Mouse (Mus musculus) kidney, embryonic 14.5 days (tissue): ENCODE measurements around the gene Cgnl1. TPM values are rescaled to one million over a fixed set of nuclear protein-coding genes. Genes with fewer than 3 reads are reported as not detected.

Source experiments
- ATAC-seq: fragments of 200-750 bp; cut with Nextera tagmentation; 2 replicates; pipeline ENCODE4 v1.8.0; 2017; ENCODE audit warnings: moderate number of reproducible peaks, mild to moderate bottlenecking, moderate TSS enrichment, moderate library complexity; ENCODE audit not compliant: low FRiP score, low TSS enrichment
- H3K27ac ChIP-seq: fragments of 300-500 bp; sonication (generic); 2 replicates; pipeline ENCODE4 v1.5.1; 2014; ENCODE audit warnings: low read depth, mild to moderate bottlenecking, low read length, moderate library complexity, mixed read lengths
- H3K27me3 ChIP-seq: fragments of 300-500 bp; sonication (generic); 2 replicates; pipeline ENCODE4 v1.6.1; 2014; ENCODE audit warnings: mild to moderate bottlenecking, low read length; ENCODE audit not compliant: control insufficient read depth, insufficient read depth
- H3K36me3 ChIP-seq: fragments of 300-500 bp; sonication (generic); 2 replicates; pipeline ENCODE4 v1.6.1; 2014; ENCODE audit warnings: low read length, mixed read lengths; ENCODE audit not compliant: control insufficient read depth, insufficient read depth
- H3K4me1 ChIP-seq: fragments of 300-500 bp; sonication (generic); 2 replicates; pipeline ENCODE4 v1.6.1; 2014; ENCODE audit warnings: low read length, mixed read lengths; ENCODE audit not compliant: control insufficient read depth, insufficient read depth
- H3K4me2 ChIP-seq: fragments of 300-500 bp; sonication (generic); replicated peaks from 2 replicates; pipeline ENCODE4 v1.6.1; 2014; ENCODE audit warnings: low read depth, mild to moderate bottlenecking, low read length
- H3K4me3 ChIP-seq: fragments of 300-500 bp; sonication (generic); 2 replicates; pipeline ENCODE4 v1.5.1; 2014; ENCODE audit warnings: mild to moderate bottlenecking, low read length
- H3K9ac ChIP-seq: fragments of 300-500 bp; sonication (generic); 2 replicates; pipeline ENCODE4 v1.6.1; 2014; ENCODE audit warnings: low read depth, mild to moderate bottlenecking, low read length, moderate library complexity
- H3K9me3 ChIP-seq: fragments of 300-500 bp; sonication (generic); 2 replicates; pipeline ENCODE4 v1.6.1; 2016; ENCODE audit warnings: low read length; ENCODE audit not compliant: control insufficient read depth
- WGBS: fragments of 180-500 bp; shearing (Covaris S2); extraction: QIAGEN DNeasy Blood & Tissue Kit; methylation state at CpG from one replicate; pipeline ENCODE4 v1.1.7; 2014; 5-methylcytosine and 5-hydroxymethylcytosine counted together
- polyA plus RNA-seq: library from polyadenylated mRNA; unstranded; fragments of >200 nt; fragmentation: Nextera tagmentation; extraction: Ambion mirVana; gene quantifications from 2 replicates; pipeline ENCODE4 v1.2.1, GENCODE M21; 2014

Gene Cgnl1
- polyA plus RNA-seq, 1 experiment from 2014 or later = 24.2 TPM

DNA sequence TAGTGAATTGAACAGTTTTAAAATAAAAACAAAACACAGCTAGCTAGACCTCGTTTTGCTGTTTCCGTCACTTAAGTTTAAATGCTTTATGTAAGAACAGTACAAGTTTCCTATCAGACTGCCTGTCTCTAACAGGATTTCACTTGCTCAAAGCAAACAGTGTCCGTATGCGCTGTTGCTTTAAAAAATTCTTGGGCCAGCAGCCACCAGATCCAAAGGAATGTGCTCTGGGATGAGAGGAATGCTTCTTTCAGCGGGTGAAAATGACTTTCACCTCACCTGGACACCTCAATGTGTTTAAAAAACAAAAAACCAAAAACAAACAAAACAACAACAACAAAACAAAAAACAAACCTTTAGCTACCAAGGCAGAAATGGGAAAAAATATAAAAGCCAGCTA is 54.4 kb downstream of the Cgnl1 start:
- Histone ChIP-seq H3K4me3 (no peak overlapping the region), H3K9me3 (no peaks in the 10 kb centered on the region), H3K4me1 (no peaks in the 10 kb centered on the region), H3K4me2 (no peak overlapping the region), H3K27me3 (no peaks in the 10 kb centered on the region), H3K36me3 (peaks cover 27% of the 10 kb centered on the region), H3K9ac (no peak overlapping the region), H3K27ac (no peak overlapping the region)
- no peak for ATAC-seq
- WGBS = 63% methylated on average over 5 of the region's 5 CpGs

DNA sequence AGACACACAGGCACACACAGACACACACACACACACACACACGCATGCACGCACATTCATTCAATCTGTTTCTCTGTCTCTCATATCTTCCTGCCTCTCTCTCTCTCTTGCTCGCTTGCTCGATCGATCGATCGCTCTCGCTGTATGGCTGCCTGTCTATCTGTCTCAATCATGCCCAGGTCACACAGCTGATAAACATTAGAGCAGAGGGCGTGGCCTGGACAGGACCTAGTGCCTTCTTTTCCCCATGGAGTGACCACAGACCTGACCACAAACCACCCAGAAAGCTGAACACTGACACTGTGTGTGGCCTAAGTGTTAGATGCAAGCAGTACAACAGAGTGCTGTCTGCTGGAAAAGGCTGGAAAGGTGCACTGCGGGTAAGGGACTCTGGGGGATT is 60.6 kb downstream of the Cgnl1 start:
- Histone ChIP-seq H3K9me3 (no peaks in the 10 kb centered on the region), H3K4me2 (no peak overlapping the region), H3K4me3 (no peak overlapping the region), H3K4me1 (no peaks in the 10 kb centered on the region), H3K27me3 (no peaks in the 10 kb centered on the region), H3K27ac (no peak overlapping the region), H3K9ac (no peak overlapping the region), H3K36me3 (peaks cover 20% of the 10 kb centered on the region)
- no peak for ATAC-seq
- WGBS = 83% methylated on average over 10 of the region's 10 CpGs

DNA sequence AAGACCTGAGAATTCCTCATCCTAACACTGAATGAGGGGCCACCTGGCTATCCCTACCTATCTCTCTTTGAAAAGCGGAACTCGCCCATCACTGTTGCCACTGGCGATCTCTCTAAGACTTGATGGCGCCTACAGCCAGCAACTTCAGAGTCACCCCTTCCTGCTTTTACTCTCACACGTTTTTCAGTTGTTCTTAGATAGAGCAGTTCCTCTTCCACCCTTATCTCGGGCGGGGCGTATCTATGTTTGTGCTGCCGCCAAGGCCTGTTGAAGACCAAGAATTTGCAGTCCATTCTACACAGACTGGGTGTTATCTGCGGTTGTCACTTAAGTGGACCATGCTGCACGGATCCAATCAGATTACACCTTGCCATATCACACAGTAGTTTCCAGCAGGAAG is 62.2 kb downstream of the Cgnl1 start:
- Histone ChIP-seq H3K9ac (no peak overlapping the region), H3K9me3 (no peaks in the 10 kb centered on the region), H3K4me3 (no peak overlapping the region), H3K36me3 (peaks cover 7% of the 10 kb centered on the region), H3K4me1 (no peaks in the 10 kb centered on the region), H3K4me2 (no peak overlapping the region), H3K27me3 (no peaks in the 10 kb centered on the region), H3K27ac (no peak overlapping the region)
- no peak for ATAC-seq
- WGBS = 86% methylated on average over 11 of the region's 11 CpGs

DNA sequence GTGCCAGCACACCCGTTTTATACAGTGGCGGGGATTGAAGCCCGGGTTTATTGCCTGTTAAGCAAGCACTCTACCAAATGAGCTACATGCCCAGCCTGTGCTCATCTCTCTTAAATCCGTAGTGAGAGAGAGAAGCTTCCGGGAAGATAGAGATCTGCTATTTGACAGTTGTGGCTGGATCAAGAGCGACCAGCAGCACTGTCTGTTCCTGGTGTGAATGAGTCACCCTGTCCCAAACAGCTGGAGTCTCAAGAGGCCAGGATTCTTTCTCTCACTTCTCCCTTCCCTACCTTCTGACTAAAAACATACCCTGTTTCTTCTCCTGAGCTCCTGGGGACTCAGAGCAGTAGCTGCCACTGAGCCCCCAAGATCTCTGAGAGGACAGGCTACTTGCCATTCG is 63.4 kb downstream of the Cgnl1 start:
- ATAC-seq = no peak
- Histone ChIP-seq H3K4me3 (no peak overlapping the region), H3K27ac (no peak overlapping the region), H3K27me3 (no peaks in the 10 kb centered on the region), H3K4me2 (no peak overlapping the region), H3K36me3 (peaks cover 3% of the 10 kb centered on the region), H3K9ac (no peak overlapping the region), H3K9me3 (no peaks in the 10 kb centered on the region), H3K4me1 (no peaks in the 10 kb centered on the region)
- 91% methylated on average over 7 of the region's 7 CpGs for WGBS

DNA sequence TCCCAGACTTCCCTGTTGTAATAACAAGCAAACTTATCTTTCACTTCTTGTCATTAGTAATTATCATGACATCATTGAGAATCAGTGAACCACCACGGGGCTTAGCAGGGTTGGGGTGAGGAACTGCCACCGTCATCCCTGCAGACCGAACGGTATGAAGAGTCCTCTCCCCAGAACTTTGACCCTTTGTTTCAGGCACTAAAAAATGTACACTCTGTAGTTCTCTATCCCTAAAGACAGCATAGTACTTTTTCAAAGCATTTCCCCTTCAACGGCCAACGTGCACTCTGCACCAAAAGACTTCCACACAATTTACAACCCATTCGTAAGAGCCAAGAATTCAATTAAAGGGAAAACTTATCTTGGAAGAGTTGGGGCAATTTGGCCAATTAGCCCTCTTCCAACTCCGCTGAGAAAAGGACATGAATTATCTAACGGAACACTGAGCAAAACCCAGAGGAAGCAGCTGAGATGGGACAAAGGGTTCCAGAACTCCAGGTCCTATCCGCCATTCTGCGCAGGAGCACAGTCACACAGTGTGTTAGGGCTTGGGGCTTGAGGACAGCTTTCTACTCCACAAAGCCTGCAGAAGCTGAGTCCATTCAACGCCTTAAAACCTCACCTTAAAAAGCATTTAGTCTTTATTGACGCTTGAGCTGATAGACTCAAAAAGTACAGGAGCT is 66.9 kb downstream of the Cgnl1 start:
- Histone ChIP-seq H3K4me3 (no peak overlapping the region), H3K4me2 (no peak overlapping the region)
- no peak for ATAC-seq

DNA sequence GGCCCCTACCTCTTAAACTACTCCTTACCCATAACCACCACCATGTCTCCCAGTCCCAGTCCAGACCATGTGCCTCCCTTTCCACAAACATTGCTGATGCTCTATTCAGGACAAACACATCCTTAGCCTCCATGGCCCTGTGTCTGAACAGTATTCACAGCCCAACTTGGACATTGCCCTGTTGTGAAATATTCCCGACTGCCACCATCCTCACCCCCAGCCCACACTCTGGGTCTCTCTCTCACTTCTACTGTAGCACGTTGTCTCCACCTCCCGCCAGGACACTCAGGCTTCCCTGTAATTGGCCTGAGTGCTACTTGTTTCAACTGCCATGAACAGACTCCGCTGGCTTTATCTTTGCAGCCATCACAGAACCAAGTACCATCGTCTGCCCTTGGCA is 72.3 kb downstream of the Cgnl1 start:
- H3K27me3 ChIP-seq = no peaks in the 10 kb centered on the region
- peaks cover 6% of the 10 kb centered on the region; the same call in 1 of the 2 replicates for H3K36me3 ChIP-seq
- H3K4me1 ChIP-seq = 0 out of 2 replicates have a peak, but pooled peaks cover 5% of the 10 kb centered on the region
- no peaks in the 10 kb centered on the region for H3K9me3 ChIP-seq
- 95% methylated on average over 5 of the region's 5 CpGs for WGBS
- H3K4me3 ChIP-seq = no peak overlapping the region
- no peak overlapping the region for H3K4me2 ChIP-seq
- no peak for ATAC-seq
- no peak overlapping the region for H3K9ac ChIP-seq
- H3K27ac ChIP-seq = no peak overlapping the region

More for the DNA sequence above, 66.9 kb downstream of the Cgnl1 start:
- WGBS = 57% methylated on average over 13 of the region's 13 CpGs
- no peaks in the 10 kb centered on the region for H3K9me3 ChIP-seq
- H3K27me3 ChIP-seq = no peaks in the 10 kb centered on the region
- H3K9ac ChIP-seq = no peak overlapping the region
- peaks cover 6% of the 10 kb centered on the region for H3K36me3 ChIP-seq
- 0 out of 2 replicates have a peak, but pooled peaks cover 2% of the 10 kb centered on the region for H3K4me1 ChIP-seq
- H3K27ac ChIP-seq = no peak overlapping the region; the same call in 1 of the 2 replicates

GRCm38 (mm10) chr9:71698116-71698515 is 73.3 kb downstream of the Cgnl1 start:
- H3K4me3 ChIP-seq = no peak overlapping the region
- 0 out of 2 replicates have a peak, but pooled peaks cover 10% of the 10 kb centered on the region for H3K4me1 ChIP-seq
- WGBS = 78% methylated on average over 3 of the region's 3 CpGs
- H3K27me3 ChIP-seq = no peaks in the 10 kb centered on the region
- no peak overlapping the region for H3K4me2 ChIP-seq
- H3K36me3 ChIP-seq = 0 out of 2 replicates have a peak, but pooled peaks cover 3% of the 10 kb centered on the region
- H3K27ac ChIP-seq = no peak overlapping the region
- H3K9me3 ChIP-seq = no peaks in the 10 kb centered on the region
- no peak for ATAC-seq
- H3K9ac ChIP-seq = no peak overlapping the region

GRCm38 (mm10) chr9:71697189-71697588 is 74.2 kb downstream of the Cgnl1 start:
- H3K4me2 ChIP-seq = no peak overlapping the region
- H3K36me3 ChIP-seq = 0 out of 2 replicates have a peak, but pooled peaks cover 3% of the 10 kb centered on the region
- no peaks in the 10 kb centered on the region for H3K27me3 ChIP-seq
- H3K9me3 ChIP-seq = no peaks in the 10 kb centered on the region
- no peak overlapping the region for H3K9ac ChIP-seq
- 0 out of 2 replicates have a peak, but pooled peaks cover 10% of the 10 kb centered on the region for H3K4me1 ChIP-seq
- WGBS = 63% methylated on average over 2 of the region's 2 CpGs
- H3K4me3 ChIP-seq = no peak overlapping the region
- ATAC-seq = no peak
- H3K27ac ChIP-seq = no peak overlapping the region

DNA sequence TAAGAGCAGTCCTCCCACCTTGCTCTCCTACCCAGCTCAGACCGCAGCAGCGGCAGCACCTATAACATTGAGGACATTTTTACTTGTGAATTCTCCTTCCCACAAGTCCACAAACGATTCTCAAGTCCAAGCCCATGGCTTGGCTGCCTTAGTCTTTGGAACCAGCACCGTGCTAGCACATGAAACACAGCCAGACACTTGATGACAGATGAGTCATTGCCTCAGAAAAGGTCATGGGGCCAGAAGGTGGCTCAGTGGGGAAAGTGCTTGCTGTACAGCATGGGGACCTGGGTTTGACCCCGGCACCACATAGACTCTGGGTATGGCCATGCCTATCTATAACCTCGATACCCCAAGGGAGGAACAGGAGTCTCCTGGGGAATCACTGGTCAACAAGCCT is 74.6 kb downstream of the Cgnl1 start:
- WGBS = 66% methylated on average over 6 of the region's 6 CpGs
- no peak for ATAC-seq
- Histone ChIP-seq H3K4me1 (0 out of 2 replicates have a peak, but pooled peaks cover 9% of the 10 kb centered on the region), H3K4me3 (no peak overlapping the region), H3K9me3 (no peaks in the 10 kb centered on the region), H3K27me3 (no peaks in the 10 kb centered on the region), H3K4me2 (no peak overlapping the region), H3K36me3 (no peaks in the 10 kb centered on the region), H3K27ac (no peak overlapping the region), H3K9ac (no peak overlapping the region)
